ENCODE assay signal across 12 mouse cellular contexts in the genomic region with DNA sequence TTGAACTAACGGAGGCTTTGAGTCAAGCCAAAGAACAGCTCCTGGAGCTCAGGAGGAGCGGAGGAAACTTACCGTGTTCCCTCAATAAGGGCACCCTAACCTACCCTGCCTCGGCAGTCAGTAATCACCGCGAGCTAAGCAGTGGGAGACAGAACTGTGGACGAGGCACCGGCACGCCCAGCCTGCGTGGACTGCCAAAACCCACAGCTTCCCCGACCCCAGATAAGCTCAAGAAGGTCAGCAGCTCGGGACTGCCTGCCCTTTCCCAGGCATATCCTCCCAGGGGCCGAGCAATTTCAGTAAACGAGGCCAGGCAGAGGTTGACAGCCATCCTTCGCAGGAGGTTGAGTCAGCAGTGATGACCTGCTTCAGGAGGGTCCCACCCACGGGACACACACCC.
A peak's percentile ranks its signal among the peaks of the same experiment; 100 is the strongest.
DNase-seq lines count a peak whose midpoint lies in the region; ATAC-seq lines count a peak whose summit lies in the region.
"Had no signal": no experiment of that assay in that cellular context is flagged by ENCODE, and none has a peak within 500 bp of the region (broad histone marks: within the 10 kb centered on the region; RNA-seq: fewer than 3 reads in every experiment).

No protein-coding gene starts in this region.

- peak; percentile 37 for DNase-seq in adrenal gland, postnatal 14 days
- DNase-seq in adrenal gland, postnatal 4 days (ENCODE audit: low spot score in 2 of 2), result no peak
- DNase-seq in heart, postnatal 14 days, result peak; percentile 55 to 64
- peak; percentile 45 for DNase-seq in testis, postnatal 10 days (ENCODE audit: low spot score)
- DNase-seq in right cerebral cortex, adult 18-20 months, result no peak
- DNase-seq: gastrocnemius, postnatal 36 days; liver, postnatal 0 days had no signal

- no peaks in the 10 kb centered on the region for H3K36me3 ChIP-seq in midbrain, embryonic 16.5 days (ENCODE audit: control insufficient read depth, insufficient read depth, low read length)
- H3K36me3 ChIP-seq in midbrain, embryonic 13.5 days, result no peaks in the 10 kb centered on the region
- H3K36me3 ChIP-seq: neural tube, embryonic 12.5 days had no signal

- H3K27ac ChIP-seq in midbrain, embryonic 16.5 days (ENCODE audit: low read length), result no peak overlapping the region
- H3K27ac ChIP-seq in midbrain, embryonic 13.5 days, result no peak overlapping the region
- H3K27ac ChIP-seq: kidney, postnatal 0 days; neural tube, embryonic 12.5 days had no signal

- no peak overlapping the region for H3K9ac ChIP-seq in midbrain, embryonic 16.5 days (ENCODE audit: low read depth, low read length)
- H3K9ac ChIP-seq in midbrain, embryonic 13.5 days (replicated peaks), result no peak overlapping the region
- H3K9ac ChIP-seq: liver, postnatal 0 days; neural tube, embryonic 12.5 days had no signal

- H3K27me3 ChIP-seq in midbrain, embryonic 16.5 days (ENCODE audit: control insufficient read depth, insufficient read depth, low read depth, low read length), result no peaks in the 10 kb centered on the region
- no peaks in the 10 kb centered on the region for H3K27me3 ChIP-seq in midbrain, embryonic 13.5 days
- H3K27me3 ChIP-seq: neural tube, embryonic 12.5 days had no signal

- H3K4me3 ChIP-seq in midbrain, embryonic 16.5 days (ENCODE audit: low read depth, low read length), result no peak overlapping the region
- no peak overlapping the region for H3K4me3 ChIP-seq in midbrain, embryonic 13.5 days (replicated peaks)
- H3K4me3 ChIP-seq: neural tube, embryonic 12.5 days had no signal

- H3K4me1 ChIP-seq in midbrain, embryonic 16.5 days (ENCODE audit: control insufficient read depth, insufficient read depth, low read length), result peaks cover 5% of the 10 kb centered on the region; the same call in 1 of the 2 replicates
- H3K4me1 ChIP-seq in midbrain, embryonic 13.5 days (replicated peaks), result peaks cover 18% of the 10 kb centered on the region
- H3K4me1 ChIP-seq: neural tube, embryonic 12.5 days had no signal

- 40% methylated on average over 16 of the region's 16 CpGs for WGBS in midbrain, embryonic 16.5 days
- WGBS in midbrain, embryonic 13.5 days, result 50% methylated on average over 16 of the region's 16 CpGs

- intact Hi-C loops in heart, postnatal 14 days (cut with DNase I), result no loop called here

- ATAC-seq in midbrain, embryonic 16.5 days, result no peak
- ATAC-seq in midbrain, embryonic 13.5 days, result no peak
- no peak for ATAC-seq in inflammation-experienced regulatory T-cells, adult 6 months
- ATAC-seq: liver, postnatal 0 days had no signal

- H3K4me2 ChIP-seq in midbrain, embryonic 16.5 days (ENCODE audit: low read length), result peak overlapping the region; percentile 7; the same call in 1 of the 2 replicates
- no peak overlapping the region for H3K4me2 ChIP-seq in midbrain, embryonic 13.5 days (replicated peaks)
- H3K4me2 ChIP-seq: neural tube, embryonic 12.5 days had no signal

- no peaks in the 10 kb centered on the region for H3K9me3 ChIP-seq in midbrain, embryonic 16.5 days (replicated peaks; ENCODE audit: control insufficient read depth, low read length, poor library complexity, severe bottlenecking)
- H3K9me3 ChIP-seq in midbrain, embryonic 13.5 days, result no peaks in the 10 kb centered on the region
- H3K9me3 ChIP-seq: neural tube, embryonic 12.5 days had no signal

Comparison
In these comparisons a context has a peak if more than half of its experiments do, and no peak if none do; other contexts are left out.
1. DNase-seq: peak in adrenal gland, postnatal 14 days (single experiment), heart, postnatal 14 days (2 of 2) and testis, postnatal 10 days (single experiment); none in adrenal gland, postnatal 4 days (0 of 2) and right cerebral cortex, adult 18-20 months (single experiment).